Mouse (Mus musculus) lung, postnatal 14 days (tissue): ENCODE data around the gene Immt.
A peak's percentile ranks its signal among the peaks of the same experiment; 100 is the strongest.

Experiments used
- DNase-seq: peaks from one replicate; pipeline ENCODE4 v3.0.0; 2021

Immt gene

GRCm38 (mm10) chr6:71830690-71831580, at the start of gene Immt:
TSS of gene Immt (plus strand) at chr6:71831331.
- peak; percentile 97 for DNase-seq

GRCm38 (mm10) chr6:71783165-71783564, 48.0 kb upstream of the Immt start:
- DNase-seq = no peak

GRCm38 (mm10) chr6:71788348-71788747, 42.8 kb upstream of the Immt start:
- no peak for DNase-seq

- DNase-seq = no peak
Observed at GRCm38 (mm10) chr6:71791771-71792170, 39.4 kb upstream of the Immt start.

GRCm38 (mm10) chr6:71799391-71799790, 31.7 kb upstream of the Immt start:
- no peak for DNase-seq

- DNase-seq = no peak
Observed at GRCm38 (mm10) chr6:71801011-71801713, 30.0 kb upstream of the Immt start.

- no peak for DNase-seq
Observed at GRCm38 (mm10) chr6:71801714-71802094, 29.4 kb upstream of the Immt start.

GRCm38 (mm10) chr6:71803609-71804008, 27.5 kb upstream of the Immt start:
- DNase-seq = no peak

- DNase-seq = peak; percentile 66
Observed at GRCm38 (mm10) chr6:71804061-71804829, 26.9 kb upstream of the Immt start.

- DNase-seq = no peak
Observed at GRCm38 (mm10) chr6:71806713-71807112, 24.4 kb upstream of the Immt start.

GRCm38 (mm10) chr6:71809890-71810289, 21.2 kb upstream of the Immt start:
- DNase-seq = no peak

- no peak for DNase-seq
Observed at GRCm38 (mm10) chr6:71812820-71813219, 18.3 kb upstream of the Immt start.

- DNase-seq = no peak
Observed at GRCm38 (mm10) chr6:71819764-71820292, 11.3 kb upstream of the Immt start.

- no peak for DNase-seq
Observed at GRCm38 (mm10) chr6:71823085-71823484, 8.0 kb upstream of the Immt start.

GRCm38 (mm10) chr6:71823488-71823887, 7.6 kb upstream of the Immt start:
- DNase-seq = peak; percentile 88

- no peak for DNase-seq
Observed at GRCm38 (mm10) chr6:71823961-71824360, 7.2 kb upstream of the Immt start.

GRCm38 (mm10) chr6:71826869-71827268, 4.3 kb upstream of the Immt start, which contains the start of gene Mrpl35:
TSS of gene Mrpl35 (minus strand) at chr6:71826969.
- DNase-seq = no peak

GRCm38 (mm10) chr6:71829768-71830167, 1.4 kb upstream of the Immt start:
- no peak for DNase-seq

GRCm38 (mm10) chr6:71831581-71831960, 440 bp downstream of the Immt start:
- peak; percentile 94 for DNase-seq

- no peak for DNase-seq
Observed at GRCm38 (mm10) chr6:71836811-71837210, 5.7 kb downstream of the Immt start.

GRCm38 (mm10) chr6:71839815-71840214, 8.7 kb downstream of the Immt start:
- DNase-seq = no peak

- DNase-seq = no peak
Observed at GRCm38 (mm10) chr6:71840597-71841290, 9.6 kb downstream of the Immt start.
